Mouse (Mus musculus) megakaryocyte, adult 5-6 weeks (primary cell): ENCODE measurements around the gene Csf2. TPM values are rescaled to one million over a fixed set of nuclear protein-coding genes. Genes with fewer than 3 reads are reported as not detected.
A peak's percentile ranks its signal among the peaks of the same experiment; 100 is the strongest.
"Not testable (repeated sequence)": the region's sequence is repeated elsewhere in the genome, so short reads cannot be mapped to it uniquely, and the experiment has no call there.

ENCODE experiments used
- ATAC-seq: 2 replicates; pipeline ENCODE4 v1.8.0; 2016; ENCODE audit warnings: mild to moderate bottlenecking, inconsistent platforms; ENCODE audit not compliant: poor library complexity, severe bottlenecking
- total RNA-seq, 2 experiments: library from RNA; stranded (forward) in 1 of 2; stranded (reverse) in 1 of 2; fragments of 153-499, 151-499 nt in 1 of 2; fragments of 221-1000, 200-1000 nt in 1 of 2; gene quantifications; 2 replicates each; pipeline versions ENCODE4 v1.2.3 to v1.2.4; 2015 to 2017

Gene Csf2
- total RNA-seq (2015): not detected in 2 replicates
- total RNA-seq (2017): not detected in 2 replicates

DNA sequence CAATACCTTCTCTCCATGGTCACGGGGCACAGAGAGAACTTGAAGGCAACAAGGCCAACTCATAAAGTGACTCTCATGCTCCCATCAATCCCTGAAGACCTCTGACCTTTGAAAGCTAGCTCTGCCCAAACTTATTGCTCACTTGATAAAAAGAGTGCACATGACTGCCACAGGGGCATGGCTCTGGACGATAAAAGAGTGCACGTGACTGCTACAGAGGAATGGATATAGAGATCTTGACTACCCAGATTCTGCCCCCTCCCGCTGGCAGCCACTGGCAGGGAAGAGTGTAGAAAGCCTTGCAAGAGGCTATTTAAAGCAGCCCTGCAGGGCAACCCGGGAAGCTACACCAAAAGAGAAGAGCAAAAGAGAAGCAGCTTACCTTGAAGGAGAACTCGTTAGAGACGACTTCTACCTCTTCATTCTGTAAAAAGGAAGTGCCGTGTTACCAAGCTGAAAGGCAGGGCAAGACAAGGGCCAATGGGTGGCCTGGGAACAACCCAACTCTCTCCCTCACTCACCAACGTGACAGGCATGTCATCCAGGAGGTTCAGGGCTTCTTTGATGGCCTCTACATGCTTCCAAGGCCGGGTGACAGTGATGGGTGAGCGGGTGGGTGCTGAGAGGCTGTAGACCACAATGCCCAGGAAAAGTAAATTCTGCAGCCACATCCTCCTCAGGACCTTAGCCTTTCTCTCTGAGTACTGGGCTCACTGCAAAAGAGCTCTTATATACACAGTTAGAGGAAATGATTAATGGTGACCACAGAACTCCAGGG lies at the start of gene Csf2:
Gene Csf2, minus strand, starts transcription at position 728 of the 778 bp plus-strand sequence.
- peak; percentile 61 for ATAC-seq

GRCm38 (mm10) chr11:54298777-54299176 lies 49.3 kb upstream of the Csf2 start:
- no peak for ATAC-seq

DNA sequence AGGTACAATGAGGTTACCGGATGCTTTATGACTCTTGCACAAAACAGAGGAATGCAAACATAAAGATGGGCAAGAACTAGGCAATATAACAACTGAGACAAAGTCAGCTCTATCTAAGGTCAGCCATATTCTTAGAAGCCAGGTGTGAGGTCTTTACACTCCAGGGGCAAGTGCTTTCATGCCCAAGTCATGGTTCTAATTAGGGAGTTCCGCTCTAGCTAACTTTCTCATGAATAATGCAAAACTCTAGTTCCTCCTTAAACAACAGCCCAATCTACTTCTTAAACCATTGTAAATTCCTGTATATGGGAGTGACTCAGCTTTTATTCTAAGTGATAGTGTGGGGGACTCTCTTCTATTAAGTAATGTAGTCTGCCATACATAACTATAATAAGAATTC lies 48.0 kb upstream of the Csf2 start:
- ATAC-seq: not testable (repeated sequence)

DNA sequence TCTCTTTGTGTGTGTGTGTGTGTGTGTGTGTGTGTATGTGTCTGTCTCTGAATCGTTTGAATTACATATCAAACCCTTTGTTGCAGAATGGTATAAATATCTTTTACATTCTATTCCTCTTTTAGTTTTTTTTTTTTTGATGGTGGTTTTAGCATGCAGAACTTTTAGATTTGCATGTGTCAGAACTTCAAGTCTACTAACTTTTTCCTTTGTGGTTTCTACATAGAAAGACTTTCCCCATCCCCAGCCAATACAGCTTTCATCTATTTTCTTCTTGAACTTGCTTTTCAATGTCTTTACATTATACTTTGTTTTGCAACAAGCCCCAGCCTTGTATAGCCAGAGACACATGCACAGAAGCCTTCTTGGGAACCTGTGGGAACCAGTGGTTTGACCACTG lies 47.3 kb upstream of the Csf2 start:
- ATAC-seq: no peak

- no peak for ATAC-seq
Measured at GRCm38 (mm10) chr11:54295971-54296370, 46.5 kb upstream of the Csf2 start.

- ATAC-seq: no peak
Measured at GRCm38 (mm10) chr11:54293980-54294807, 44.7 kb upstream of the Csf2 start.

DNA sequence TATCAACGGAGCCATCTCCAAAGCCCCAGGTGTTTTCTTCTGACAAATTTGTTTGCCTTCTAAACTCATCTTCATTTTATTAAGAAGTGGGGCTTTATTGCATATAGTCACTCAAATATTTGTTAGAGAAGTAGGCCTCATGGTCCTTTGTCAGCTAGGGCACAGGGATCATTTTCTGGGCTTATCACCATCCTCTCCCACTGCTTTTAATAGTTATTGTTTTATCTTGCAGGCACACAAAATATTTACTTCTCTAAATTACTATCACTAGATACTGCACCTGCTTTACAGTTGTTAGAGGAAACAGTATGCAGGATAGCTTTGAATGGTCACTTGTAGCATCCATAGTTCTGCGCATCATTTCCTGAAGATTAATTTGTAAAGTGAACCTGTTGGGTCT lies 42.7 kb upstream of the Csf2 start:
- no peak for ATAC-seq

DNA sequence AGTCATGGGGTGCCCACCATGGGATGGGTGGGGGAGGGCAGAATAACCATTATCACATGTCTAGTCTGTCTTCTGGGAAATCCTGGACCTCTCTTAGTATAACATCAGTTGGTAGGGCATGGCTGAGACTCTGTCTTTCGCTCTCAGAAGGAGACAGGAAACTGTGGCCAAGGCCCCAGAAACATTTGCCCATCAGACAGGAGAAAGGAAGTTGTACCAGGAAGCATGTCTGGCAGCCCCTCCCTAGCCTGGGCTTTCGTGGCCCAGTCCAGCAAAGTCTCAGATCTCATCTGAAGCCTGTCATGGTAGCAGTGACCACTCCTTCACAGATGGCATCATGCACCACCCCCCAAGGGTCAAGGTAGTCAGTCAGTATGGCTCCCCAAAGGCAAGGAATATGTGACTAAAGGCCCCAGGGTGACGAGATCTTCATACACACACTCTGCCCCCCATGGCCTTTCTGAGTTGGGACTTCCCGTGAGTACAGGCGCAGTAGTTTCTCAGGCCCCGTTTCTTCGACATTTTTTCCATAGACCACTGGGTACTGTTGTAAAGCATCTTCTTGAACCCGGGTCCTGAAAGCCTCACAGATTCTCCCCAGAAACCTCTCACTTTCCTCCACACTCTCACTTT lies 38.5 kb upstream of the Csf2 start:
- no peak for ATAC-seq

- ATAC-seq: no peak
Measured at GRCm38 (mm10) chr11:54271437-54271949, 22.0 kb upstream of the Csf2 start.

DNA sequence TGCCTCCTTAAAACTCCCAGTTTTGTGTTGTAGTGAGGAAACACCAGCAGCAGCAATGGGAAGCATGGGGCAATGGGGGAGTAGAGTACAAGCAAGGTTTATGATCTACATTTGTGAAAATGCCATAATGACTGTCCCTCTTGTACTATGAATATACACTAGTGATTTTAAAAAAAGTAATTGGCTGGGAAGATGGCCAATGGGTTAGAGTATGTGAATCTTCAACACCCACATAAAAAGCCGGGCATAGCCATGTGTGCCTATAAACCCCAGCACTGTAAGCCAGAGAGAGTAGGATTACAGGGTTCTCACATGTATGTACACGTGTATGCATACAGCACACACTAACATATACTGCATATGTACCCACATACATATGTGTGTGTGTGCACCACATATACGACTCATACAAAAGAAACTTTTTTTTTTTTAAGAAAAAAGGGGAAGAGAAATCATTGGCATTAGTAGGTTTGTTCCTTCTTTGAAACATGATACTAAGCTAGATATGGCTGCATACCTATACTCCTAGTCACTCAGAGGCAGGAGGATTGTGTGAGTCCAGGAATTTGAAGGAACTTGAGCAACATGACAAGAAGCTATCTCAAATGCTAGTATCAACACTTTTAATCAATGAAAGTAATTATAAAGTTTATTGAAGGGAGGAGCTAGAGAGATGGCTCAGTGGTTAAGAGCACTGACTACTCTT lies 19.9 kb upstream of the Csf2 start:
- ATAC-seq: no peak

GRCm38 (mm10) chr11:54267177-54267576 lies 17.7 kb upstream of the Csf2 start, which contains the start of gene Il3:
Il3 (minus strand) TSS chr11:54267277.
- ATAC-seq: no peak

GRCm38 (mm10) chr11:54264542-54264941 lies 15.1 kb upstream of the Csf2 start:
- ATAC-seq: peak; percentile 69

DNA sequence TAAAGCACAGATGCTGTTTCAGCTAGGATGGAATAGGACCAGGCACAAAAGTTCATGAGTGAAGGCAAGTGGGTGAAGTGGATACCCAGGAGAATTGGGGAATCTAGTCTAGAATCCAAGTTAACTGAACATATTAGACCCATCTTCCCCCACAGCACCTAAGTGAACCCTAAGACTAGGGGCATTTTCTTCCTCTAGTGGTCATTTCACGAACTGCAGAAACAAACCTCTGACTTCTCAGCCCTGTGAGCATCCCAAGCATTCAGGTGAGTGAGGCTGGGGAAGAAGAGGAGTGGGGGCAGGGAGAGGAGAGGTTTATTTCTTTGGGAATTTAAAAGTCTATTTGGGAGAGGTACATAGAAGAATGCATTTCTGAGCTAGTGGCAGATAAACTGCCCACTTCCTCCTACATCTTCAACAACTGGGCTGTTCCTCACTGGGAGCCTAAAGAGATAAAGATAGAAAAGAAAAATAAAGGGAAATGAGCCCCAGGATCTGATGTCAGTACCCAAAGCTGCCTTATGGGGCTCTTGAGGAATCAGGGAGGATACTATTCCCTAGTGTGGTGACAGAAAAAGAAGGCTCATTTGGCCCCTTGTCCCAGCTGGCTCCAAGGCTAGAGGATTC lies 14.1 kb upstream of the Csf2 start:
- ATAC-seq: no peak

- peak; percentile 94 for ATAC-seq
Measured at GRCm38 (mm10) chr11:54256624-54257376, 7.3 kb upstream of the Csf2 start.

DNA sequence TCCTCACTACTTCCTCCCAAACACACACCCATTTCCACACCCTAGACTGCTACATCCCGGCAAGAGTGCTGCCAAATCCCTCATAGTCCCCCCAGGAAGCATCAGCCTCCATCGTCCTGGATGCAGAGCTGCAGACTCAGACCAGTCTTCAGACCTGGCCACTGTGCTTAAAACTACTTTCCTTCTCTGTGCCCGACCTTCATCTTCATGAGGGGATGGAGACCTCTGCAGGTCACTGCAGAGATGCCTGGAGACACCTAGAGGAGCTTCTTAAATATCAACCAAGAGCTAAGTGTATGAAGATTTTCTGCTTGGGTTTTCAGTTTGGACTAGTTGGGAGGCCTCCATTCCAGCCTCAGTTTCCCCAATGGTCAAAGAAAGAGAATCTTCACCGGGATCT lies 4.6 kb upstream of the Csf2 start:
- no peak for ATAC-seq

DNA sequence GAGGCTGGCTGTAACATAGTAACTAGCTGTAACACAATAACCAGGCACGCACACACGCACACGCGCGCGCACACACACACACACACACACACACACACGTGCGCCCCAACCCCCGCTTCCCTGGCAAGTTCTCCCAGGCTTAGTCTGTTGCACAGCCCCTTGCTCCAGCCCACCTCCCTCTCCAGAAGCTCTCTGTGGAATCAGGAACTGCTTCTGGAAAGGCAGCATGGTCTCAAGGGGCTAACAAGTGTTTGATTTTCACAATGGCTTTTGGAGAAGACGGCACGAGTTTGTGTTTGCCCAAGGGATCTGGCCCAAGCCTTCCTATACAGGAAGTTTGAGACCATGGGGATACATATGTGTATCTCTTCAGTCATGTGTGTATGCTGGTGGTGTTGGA lies 1.1 kb upstream of the Csf2 start:
- no peak for ATAC-seq

DNA sequence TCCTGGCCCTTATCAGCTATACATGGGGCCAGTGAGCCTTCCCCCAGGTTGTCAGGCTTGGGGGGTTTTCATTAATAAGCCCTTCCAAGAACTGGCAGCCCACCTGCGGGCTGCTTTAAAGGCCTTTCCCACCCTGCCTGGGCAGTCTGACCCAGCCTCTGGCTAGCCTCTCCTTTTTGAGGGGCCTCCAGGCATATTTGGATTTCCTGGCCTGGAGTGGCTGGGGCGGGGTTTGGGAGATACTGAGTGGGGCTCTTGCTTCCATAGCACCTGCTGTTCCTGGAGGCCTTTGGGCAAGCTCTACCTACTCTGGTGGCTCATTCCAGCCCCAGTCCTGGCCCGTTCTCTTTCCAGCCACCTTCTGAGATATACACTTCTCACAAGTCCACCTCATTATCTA lies 281 bp upstream of the Csf2 start:
- ATAC-seq: no peak

DNA sequence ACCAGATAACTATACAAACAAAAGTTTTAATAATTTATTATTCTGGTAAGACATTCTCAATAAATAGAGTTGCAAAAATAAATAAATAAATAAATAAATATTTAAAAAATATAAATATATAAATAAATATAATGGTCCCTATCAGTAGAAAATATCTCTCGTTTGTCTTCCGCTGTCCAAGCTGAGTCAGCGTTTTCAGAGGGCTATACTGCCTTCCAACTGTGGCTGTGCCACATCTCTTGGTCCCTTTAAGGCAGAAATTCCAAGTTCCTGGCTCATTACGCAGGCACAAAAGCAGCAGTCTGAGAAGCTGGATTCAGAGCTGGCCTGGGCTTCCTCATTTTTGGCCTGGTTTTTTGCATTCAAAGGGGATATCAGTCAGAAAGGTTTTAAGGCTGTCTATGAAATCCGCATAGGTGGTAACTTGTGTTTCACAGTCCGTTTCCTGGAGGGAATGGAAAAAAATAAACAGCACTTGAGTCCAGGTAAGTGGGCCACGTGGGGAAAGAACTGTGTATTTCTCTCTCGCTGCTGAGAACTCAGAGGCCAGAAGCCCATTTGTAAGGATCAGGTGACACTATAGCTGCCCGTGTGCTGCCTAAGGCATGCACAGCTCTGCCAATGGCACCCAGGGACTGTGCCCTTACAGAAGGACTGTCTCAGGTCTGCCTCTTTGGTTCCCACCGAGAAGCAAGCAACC lies 2.1 kb downstream of the Csf2 start:
- ATAC-seq: no peak

DNA sequence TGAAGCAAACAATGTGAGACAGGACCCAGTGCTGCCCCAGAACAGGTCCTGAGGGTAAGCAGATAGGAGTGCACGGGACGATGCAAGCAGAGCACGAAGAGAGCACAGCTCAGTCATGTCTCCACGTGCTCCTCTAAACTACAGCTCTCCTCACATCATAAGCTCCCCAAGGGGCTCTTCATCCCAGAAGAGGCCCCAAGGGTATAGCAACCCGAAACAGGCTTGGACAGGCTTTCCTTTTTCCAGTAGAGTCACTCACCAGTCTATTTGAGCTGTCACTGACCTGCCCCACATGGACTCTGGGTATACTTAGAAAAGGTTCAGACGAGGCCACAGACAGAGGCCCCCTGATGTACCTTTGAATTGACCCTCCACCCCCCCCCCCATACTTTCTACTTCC lies 5.0 kb downstream of the Csf2 start:
- ATAC-seq: no peak
